Mouse (Mus musculus) liver, postnatal 0 days (tissue): Measurements from ENCODE around the gene Lbh.

Experiments
- CTCF ChIP-seq: sonication (generic); IDR thresholded peaks from 2 replicates; pipeline ENCODE4 v1.5.1; 2016; ENCODE audit warnings: antibody characterized with exemption, low read depth
- EP300 ChIP-seq: IDR thresholded peaks from 2 replicates; pipeline ENCODE4 v1.6.1; 2016; ENCODE audit warnings: antibody characterized with exemption, low read depth, mild to moderate bottlenecking

DNA sequence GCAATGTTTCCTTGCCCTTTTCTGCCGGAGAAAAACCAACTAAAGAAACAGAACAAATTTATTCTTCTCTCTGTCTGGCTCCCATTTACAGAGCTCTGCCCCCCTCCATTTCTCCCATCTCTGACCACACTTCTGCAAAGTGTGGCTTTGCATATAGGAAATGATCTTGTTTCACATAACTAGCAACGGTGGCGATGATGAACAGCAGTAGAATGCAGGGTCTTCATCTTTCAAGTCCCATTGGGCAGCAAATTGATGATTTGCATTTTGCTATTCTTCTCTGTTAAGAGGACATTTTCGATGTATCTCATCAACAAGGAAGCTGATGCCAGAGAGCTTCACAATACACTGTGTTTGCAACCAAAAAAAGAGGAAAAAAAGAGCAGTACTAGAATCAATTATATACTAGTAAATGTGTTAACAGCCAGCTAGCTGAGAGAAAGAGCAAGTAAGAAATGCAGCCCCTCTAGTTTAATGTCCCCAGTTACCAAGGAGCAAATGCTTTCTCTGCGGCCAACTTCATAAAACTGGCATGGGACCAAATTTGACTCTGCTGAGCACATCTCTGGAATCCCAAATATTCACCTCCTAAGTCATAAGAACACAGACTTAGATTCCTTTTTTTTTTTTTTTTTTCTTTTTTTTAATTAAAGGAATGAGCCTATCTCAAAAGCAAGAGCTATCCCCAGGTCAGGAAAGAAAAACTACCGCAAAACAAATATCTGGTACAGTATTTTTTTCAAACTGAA lies 29.2 kb downstream of the Lbh start:
- TF ChIP-seq CTCF: no peak
- no peak for TF ChIP-seq EP300
